Mouse (Mus musculus): ENCODE results near the gene Tfap2e. TPM values are rescaled to one million over a fixed set of nuclear protein-coding genes. Genes with fewer than 3 reads are reported as not detected.
A peak's percentile ranks its signal among the peaks of the same experiment; 100 is the strongest.

The Tfap2e gene
- total and polyA plus RNA-seq, 2 experiments from 2014 or later = 0.86 to 1.1 TPM

DNA sequence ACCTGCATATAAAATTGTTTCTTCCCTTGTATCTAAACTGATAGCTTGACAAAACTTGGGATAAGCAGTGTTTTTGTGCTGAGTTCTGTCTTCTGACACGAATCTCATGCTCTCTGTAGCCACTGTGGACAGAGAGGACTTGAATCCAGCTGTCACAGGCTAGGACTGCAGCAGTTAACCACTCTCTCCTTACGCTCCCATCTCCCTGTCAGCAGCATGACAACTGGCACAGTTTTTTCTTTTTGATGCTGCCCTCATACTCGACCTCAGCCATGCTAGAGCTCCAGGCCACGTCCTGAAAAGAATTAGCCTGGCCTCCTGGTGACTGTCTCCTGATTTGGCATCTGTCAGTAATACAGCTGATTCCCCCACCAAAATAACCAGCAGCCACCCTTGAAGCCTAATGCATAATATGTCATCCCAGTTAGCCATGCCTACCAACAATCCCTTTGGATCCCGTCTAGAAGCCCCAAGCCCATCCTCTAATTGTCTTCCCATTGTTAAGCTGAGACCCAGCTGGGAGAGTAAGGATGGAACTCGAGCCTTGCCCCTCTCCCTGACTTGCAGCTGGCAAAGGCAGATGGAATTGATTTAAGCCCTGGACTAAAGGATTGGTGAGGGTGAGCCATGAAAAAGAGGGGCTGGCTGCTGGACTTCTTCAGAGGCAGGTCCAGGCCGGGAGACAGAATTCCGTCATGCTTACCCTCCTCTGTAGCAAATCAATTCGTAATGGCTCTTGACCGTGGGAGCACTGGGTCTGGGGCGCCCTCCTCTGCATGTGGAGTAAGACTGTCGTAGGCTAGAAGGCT lies 29.2 kb downstream of the Tfap2e start:
- DNase-seq = no peak

DNA sequence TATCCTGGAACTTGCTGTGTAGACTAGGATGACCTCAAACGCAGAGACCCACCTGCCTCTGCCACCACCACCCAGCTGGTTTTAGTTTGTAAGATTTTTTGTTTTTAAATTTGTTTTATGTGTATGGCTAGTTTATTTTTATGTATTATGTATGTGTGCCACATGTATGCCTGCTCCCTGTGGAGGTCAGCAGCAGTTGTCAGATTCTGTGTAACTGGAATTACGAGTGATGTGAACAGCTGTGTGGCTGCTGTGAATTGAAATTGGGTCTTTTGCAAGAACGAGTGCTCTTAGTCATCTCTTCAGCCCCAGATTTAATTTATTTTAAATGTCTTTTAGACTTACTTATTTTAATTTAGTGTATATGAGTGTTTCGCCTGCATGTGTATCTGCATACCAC lies 39.1 kb downstream of the Tfap2e start:
- no peak overlapping the region for H3K4me2 ChIP-seq (ENCODE audit: low read depth)
- no peaks in the 10 kb centered on the region for H3K4me1 ChIP-seq (ENCODE audit: insufficient read depth)
- WGBS = 94% methylated on average over 4 of the region's 4 CpGs
- H3K9ac ChIP-seq = no peak overlapping the region
- no peaks in the 10 kb centered on the region for H3K27me3 ChIP-seq (ENCODE audit: insufficient read depth, low read length)
- DNase-seq = no peak
- H3K9me3 ChIP-seq (ENCODE audit: low read length) = no peaks in the 10 kb centered on the region
- H3K4me3 ChIP-seq (ENCODE audit: low read depth, low read length) = no peak overlapping the region
- no peak overlapping the region for H3K27ac ChIP-seq (ENCODE audit: low read depth, low read length)
- peaks cover 24% of the 10 kb centered on the region for H3K36me3 ChIP-seq (ENCODE audit: insufficient read depth)
- TF ChIP-seq CTCF (IDR thresholded peaks at IDR 0.05; ENCODE audit: low read depth) = no peak
- ATAC-seq = no peak

More for the DNA sequence above, 29.2 kb downstream of the Tfap2e start:
- no peaks in the 10 kb centered on the region for H3K27me3 ChIP-seq (ENCODE audit: insufficient read depth, low read length)
- no peak overlapping the region for H3K27ac ChIP-seq (ENCODE audit: low read depth, low read length)
- no peak overlapping the region for H3K4me2 ChIP-seq (ENCODE audit: low read depth)
- H3K4me3 ChIP-seq (ENCODE audit: low read depth, low read length) = no peak overlapping the region
- ATAC-seq = no peak
- H3K9me3 ChIP-seq (ENCODE audit: low read length) = no peaks in the 10 kb centered on the region
- TF ChIP-seq CTCF (IDR thresholded peaks at IDR 0.05; ENCODE audit: low read depth) = no peak
- H3K9ac ChIP-seq = no peak overlapping the region
- peaks cover 61% of the 10 kb centered on the region for H3K36me3 ChIP-seq (ENCODE audit: insufficient read depth)
- WGBS = 74% methylated on average over 12 of the region's 12 CpGs
- H3K4me1 ChIP-seq (ENCODE audit: insufficient read depth) = no peaks in the 10 kb centered on the region

DNA sequence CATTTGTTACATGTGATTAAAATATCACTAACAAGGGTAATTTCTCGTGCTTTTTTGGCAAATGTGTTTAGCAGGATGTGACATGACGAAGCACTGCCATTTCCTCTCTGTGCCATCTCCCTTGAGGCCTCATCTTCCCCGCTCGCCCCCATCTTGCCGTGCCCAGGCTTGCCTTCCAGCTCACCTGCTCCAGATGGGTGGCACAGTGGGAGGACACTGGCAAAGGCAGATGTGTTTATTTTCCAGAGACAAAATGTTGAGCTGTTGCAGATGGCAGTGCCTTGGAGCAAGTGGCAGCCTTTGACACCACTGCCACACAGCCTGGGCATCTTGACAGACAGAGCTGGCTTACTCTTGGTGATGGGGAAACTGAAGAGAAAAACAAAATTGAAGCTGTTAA lies 43.0 kb downstream of the Tfap2e start:
- H3K27ac ChIP-seq (ENCODE audit: low read depth, low read length) = no peak overlapping the region
- no peak for DNase-seq
- H3K4me1 ChIP-seq (ENCODE audit: insufficient read depth) = no peaks in the 10 kb centered on the region
- H3K9ac ChIP-seq = no peak overlapping the region
- no peaks in the 10 kb centered on the region for H3K27me3 ChIP-seq (ENCODE audit: insufficient read depth, low read length)
- no peak for ATAC-seq
- WGBS = 86% methylated on average over 5 of the region's 5 CpGs
- no peaks in the 10 kb centered on the region for H3K9me3 ChIP-seq (ENCODE audit: low read length)
- no peak overlapping the region for H3K4me3 ChIP-seq (ENCODE audit: low read depth, low read length)
- TF ChIP-seq CTCF (IDR thresholded peaks at IDR 0.05; ENCODE audit: low read depth) = no peak
- peaks cover 20% of the 10 kb centered on the region for H3K36me3 ChIP-seq (ENCODE audit: insufficient read depth)
- H3K4me2 ChIP-seq (ENCODE audit: low read depth) = no peak overlapping the region

DNA sequence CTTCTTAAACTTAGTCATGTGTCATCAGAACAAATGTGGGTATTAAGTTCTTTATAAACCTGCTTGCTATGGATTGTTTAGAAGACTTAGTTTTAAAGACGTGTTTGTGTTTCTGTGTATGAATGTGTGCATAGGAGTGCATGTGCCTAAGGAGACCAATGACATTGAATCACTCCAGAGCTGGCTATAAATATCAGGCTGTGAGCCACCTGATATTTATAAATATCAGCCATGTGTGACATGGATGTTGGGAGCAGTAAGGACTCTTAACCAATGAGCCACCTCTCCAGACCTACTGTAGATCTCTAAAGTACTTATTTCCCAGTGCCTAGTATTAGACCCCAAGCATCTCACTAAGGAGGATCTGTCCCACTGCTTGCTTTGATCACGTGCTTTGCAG lies 46.6 kb downstream of the Tfap2e start:
- no peaks in the 10 kb centered on the region for H3K27me3 ChIP-seq (ENCODE audit: insufficient read depth, low read length)
- peaks cover 35% of the 10 kb centered on the region for H3K36me3 ChIP-seq (ENCODE audit: insufficient read depth)
- H3K9me3 ChIP-seq (ENCODE audit: low read length) = no peaks in the 10 kb centered on the region
- DNase-seq (no peak), ATAC-seq (no peak)
- H3K4me1 ChIP-seq (ENCODE audit: insufficient read depth) = no peaks in the 10 kb centered on the region
- WGBS = 97% methylated on average over 2 of the region's 2 CpGs
- H3K27ac ChIP-seq (ENCODE audit: low read depth, low read length) = no peak overlapping the region
- no peak overlapping the region for H3K9ac ChIP-seq
- no peak overlapping the region for H3K4me3 ChIP-seq (ENCODE audit: low read depth, low read length)
- H3K4me2 ChIP-seq (ENCODE audit: low read depth) = no peak overlapping the region
- TF ChIP-seq CTCF (IDR thresholded peaks at IDR 0.05; ENCODE audit: low read depth) = no peak

DNA sequence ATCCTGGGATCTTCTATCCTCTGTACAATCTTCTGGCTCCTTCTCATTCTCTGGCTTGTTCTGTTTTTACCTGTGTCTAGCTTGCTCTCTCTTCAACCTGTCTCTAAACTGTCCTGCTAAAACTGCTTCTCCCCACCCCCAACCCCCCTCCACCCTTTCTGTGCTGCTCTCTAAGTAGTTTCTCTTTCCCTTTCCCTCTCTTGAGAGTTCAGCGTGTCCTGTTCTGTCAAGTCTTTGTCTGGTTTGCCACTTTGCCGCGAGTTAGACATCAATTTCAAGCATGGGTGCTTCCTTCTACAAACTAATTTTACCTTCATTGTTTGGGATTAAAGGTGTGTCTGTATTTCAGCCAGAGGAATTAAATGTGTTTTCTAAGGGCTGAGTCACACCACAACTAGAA lies 53.0 kb downstream of the Tfap2e start:
- TF ChIP-seq CTCF (IDR thresholded peaks at IDR 0.05; ENCODE audit: low read depth) = no peak
- Histone ChIP-seq H3K36me3 (ENCODE audit: insufficient read depth) (peaks cover 29% of the 10 kb centered on the region), H3K4me3 (ENCODE audit: low read depth, low read length) (no peak overlapping the region), H3K27ac (ENCODE audit: low read depth, low read length) (no peak overlapping the region), H3K9ac (no peak overlapping the region), H3K4me2 (ENCODE audit: low read depth) (no peak overlapping the region), H3K9me3 (ENCODE audit: low read length) (no peaks in the 10 kb centered on the region), H3K27me3 (ENCODE audit: insufficient read depth, low read length) (no peaks in the 10 kb centered on the region), H3K4me1 (ENCODE audit: insufficient read depth) (no peaks in the 10 kb centered on the region)
- no peak for DNase-seq
- WGBS = 34% methylated on average over 3 of the region's 3 CpGs
- ATAC-seq = no peak

DNA sequence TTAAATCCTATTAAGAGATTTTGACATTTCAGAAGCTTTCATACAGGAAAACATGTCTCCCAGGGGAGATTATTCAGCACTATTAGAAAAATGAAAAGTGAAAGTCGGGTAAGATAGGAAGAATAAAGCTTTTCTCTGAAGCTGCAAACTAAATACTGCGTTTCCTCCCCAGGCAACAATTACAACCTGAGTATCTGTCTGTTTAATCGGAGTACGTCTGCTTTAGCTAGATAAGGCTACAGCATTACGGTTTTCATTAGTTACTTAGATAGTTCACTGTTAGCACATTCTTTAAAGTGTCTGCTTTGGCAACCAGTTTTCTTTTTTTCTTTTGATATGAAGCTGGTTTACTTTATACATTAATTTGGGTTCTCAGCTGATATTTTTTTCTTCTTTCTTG lies 53.7 kb downstream of the Tfap2e start:
- H3K36me3 ChIP-seq (ENCODE audit: insufficient read depth) = peaks cover 26% of the 10 kb centered on the region
- no peaks in the 10 kb centered on the region for H3K4me1 ChIP-seq (ENCODE audit: insufficient read depth)
- no peak for ATAC-seq
- H3K4me3 ChIP-seq (ENCODE audit: low read depth, low read length) = no peak overlapping the region
- no peaks in the 10 kb centered on the region for H3K27me3 ChIP-seq (ENCODE audit: insufficient read depth, low read length)
- no peak for TF ChIP-seq CTCF (IDR thresholded peaks at IDR 0.05; ENCODE audit: low read depth)
- H3K27ac ChIP-seq (ENCODE audit: low read depth, low read length) = no peak overlapping the region
- no peak for DNase-seq
- no peak overlapping the region for H3K9ac ChIP-seq
- no peak overlapping the region for H3K4me2 ChIP-seq (ENCODE audit: low read depth)
- H3K9me3 ChIP-seq (ENCODE audit: low read length) = no peaks in the 10 kb centered on the region
- WGBS = 88% methylated on average over 5 of the region's 5 CpGs

DNA sequence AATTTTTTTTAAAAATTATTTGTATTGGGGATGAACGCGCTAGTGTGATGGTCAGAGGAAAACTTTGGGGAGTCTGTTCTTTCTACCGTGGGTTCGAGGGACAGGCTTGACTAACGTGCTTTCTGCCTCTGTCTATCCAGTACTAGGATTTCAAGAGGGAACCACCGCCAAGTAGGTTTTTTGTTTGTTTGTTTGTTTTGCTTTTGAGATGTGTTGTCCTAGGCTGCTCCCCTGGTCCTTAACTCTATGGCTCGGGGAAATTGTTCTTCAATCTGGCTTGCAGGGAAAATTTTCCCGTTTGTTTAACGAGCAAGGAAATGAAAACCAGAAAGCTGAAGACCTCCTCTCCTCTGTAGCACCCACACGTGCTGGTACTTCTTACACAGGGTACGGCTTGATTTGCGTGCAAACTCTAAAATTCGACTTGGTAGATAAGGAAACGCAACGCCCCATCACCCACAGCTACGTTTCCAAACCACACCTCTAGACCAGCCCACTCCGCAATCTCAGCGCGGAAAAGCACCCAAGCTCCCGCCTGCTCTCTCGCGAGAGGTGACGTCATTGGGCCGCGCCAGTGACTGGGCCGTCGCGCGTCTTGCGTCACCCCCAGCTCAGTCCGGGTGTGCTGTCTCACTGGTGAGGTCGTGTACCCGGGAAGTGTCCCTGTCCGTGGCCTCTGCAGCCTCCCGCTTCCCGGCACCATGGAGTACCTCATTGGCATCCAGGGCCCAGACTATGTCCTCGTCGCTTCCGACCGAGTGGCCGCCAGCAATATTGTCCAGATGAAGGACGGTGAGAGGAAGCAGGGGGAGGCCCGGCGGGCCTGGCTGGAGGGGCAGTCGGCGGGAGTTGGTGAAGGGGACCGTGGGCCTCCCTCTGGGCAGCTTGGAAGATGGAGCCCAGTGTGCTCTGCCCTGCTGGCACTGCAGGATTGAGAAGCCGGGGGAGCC lies 58.7 kb downstream of the Tfap2e start, which contains the start of gene Psmb2:
Gene Psmb2 (plus strand): TSS at position 577 of the 950 bp plus-strand sequence.
- H3K27me3 ChIP-seq (ENCODE audit: insufficient read depth, low read length) = no peaks in the 10 kb centered on the region
- H3K27ac ChIP-seq (ENCODE audit: low read depth, low read length) = peak within 1 kb of the TSS; percentile 70; the same call in 1 of the 2 replicates
- ATAC-seq = peak; percentile 99
- no peaks in the 10 kb centered on the region for H3K4me1 ChIP-seq (ENCODE audit: insufficient read depth)
- peak within 1 kb of the TSS; percentile 96 for H3K9ac ChIP-seq
- no peaks in the 10 kb centered on the region for H3K36me3 ChIP-seq (ENCODE audit: insufficient read depth)
- TF ChIP-seq CTCF (IDR thresholded peaks at IDR 0.05; ENCODE audit: low read depth) = no peak
- H3K9me3 ChIP-seq (ENCODE audit: low read length) = no peaks in the 10 kb centered on the region
- 3% methylated on average over 48 of the region's 48 CpGs for WGBS
- peak within 1 kb of the TSS; percentile 93 for H3K4me3 ChIP-seq (ENCODE audit: low read depth, low read length)
- DNase-seq = peak; percentile 99
- H3K4me2 ChIP-seq (ENCODE audit: low read depth) = peak within 1 kb of the TSS; percentile 85

All from forebrain, postnatal 0 days (tissue).